Mouse (Mus musculus): Measurements from ENCODE around the gene Aqr.
"Not testable (repeated sequence)": the region's sequence is repeated elsewhere in the genome, so short reads cannot be mapped to it uniquely, and the experiment has no call there.

Aqr gene

DNA sequence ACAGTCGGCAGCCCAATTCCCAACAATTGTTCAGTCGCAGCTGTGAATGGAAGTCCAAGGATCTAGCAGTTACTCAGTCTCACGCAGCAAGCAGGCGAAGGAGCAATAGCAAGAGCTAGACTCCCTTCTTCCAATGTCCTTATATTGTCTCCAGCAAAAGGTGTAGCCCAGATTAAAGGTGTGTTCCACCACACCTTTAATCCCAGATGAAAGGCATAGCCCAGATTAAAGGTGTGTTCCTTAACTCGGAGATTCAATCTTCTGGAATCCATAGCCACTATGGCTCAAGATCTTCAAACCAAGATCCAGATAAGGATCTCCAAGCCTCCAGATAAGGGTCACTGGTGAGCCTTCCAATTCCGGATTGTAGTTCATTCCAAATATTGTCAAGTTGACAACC is at the start of gene Aqr:
Aqr (minus strand) TSS at position 101 of the 400 bp plus-strand sequence.
- not testable (repeated sequence) for TF ChIP-seq GATA4 (IDR thresholded peaks at IDR 0.05; ENCODE audit: insufficient replicate concordance, low read length)

DNA sequence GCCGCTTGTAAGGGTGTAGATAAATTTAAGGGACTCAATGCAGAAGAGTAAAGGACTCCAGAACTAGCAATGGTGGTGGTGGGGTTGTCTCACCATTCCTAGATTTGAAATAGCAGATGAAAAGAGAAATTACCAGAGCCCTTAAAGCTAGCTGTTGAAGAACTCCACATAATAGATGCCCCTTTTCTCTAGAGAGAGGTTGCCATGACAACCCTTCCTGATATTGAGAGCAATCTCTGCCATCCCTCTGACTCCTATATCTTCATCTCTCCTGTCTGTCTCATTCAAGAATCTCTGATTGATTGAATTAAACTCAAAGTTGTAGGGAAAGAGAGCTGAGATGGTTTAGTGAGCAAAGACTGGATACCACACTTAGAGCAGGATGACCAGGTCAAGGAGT is 49.7 kb upstream of the Aqr start:
- TF ChIP-seq GATA4 (IDR thresholded peaks at IDR 0.05; ENCODE audit: insufficient replicate concordance, low read length) = no peak

DNA sequence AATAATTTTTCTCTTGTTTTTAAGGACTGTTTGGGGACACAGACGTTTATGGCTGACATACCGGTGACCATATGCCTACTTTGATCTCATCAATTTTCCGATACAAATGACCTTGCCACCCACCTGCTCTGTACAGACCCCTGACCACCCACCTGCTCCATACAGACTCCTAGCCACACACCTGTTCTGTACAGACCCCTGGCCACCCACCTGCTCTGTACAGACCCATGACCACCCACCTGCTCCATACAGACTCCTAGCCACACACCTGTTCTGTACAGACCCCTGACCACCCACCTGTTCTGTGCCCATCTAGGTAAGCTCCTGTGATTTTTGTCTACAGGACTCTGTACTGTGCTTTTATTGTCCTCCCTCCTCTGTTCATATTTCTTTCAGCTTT is 48.8 kb upstream of the Aqr start:
- TF ChIP-seq GATA4 (IDR thresholded peaks at IDR 0.05; ENCODE audit: insufficient replicate concordance, low read length) = no peak

DNA sequence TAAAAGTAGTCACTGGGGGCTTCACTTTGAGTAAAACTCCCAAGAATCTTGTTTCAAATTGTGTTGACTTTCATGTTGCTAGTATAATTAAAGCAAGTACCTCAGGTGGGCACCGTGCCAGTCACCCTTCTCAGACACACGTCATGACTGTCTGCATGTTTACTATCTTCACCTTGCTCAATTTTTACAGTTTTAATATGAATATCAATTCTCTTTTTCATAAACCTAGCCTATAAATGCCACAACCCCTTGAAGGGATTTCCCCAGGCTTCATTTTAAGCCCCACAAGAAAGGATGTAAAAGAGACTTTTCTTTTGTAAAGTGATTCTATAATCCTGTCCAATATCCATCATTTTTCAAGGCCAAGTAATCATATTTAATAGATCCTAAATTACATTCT is 44.4 kb upstream of the Aqr start:
- no peak for TF ChIP-seq GATA4 (IDR thresholded peaks at IDR 0.05; ENCODE audit: insufficient replicate concordance, low read length)

DNA sequence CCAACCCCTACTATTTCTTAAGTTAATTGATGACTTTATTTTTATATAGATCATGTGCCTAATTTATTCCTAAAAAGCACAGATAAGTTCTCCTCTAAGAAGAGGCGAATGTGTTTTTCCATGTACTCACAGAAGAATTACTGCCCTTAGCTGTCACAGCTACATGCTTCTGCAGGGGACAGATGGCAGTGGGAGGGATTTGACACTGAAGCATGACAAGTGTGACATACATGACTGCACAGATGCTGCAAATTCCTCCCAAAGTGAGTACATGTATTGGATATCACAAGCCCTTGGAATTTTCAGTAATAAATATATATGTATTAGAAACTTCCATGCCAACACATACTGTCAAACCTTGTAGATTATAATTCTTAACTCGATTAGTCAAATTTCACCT is 41.8 kb upstream of the Aqr start:
- TF ChIP-seq GATA4 (IDR thresholded peaks at IDR 0.05; ENCODE audit: insufficient replicate concordance, low read length) = no peak

DNA sequence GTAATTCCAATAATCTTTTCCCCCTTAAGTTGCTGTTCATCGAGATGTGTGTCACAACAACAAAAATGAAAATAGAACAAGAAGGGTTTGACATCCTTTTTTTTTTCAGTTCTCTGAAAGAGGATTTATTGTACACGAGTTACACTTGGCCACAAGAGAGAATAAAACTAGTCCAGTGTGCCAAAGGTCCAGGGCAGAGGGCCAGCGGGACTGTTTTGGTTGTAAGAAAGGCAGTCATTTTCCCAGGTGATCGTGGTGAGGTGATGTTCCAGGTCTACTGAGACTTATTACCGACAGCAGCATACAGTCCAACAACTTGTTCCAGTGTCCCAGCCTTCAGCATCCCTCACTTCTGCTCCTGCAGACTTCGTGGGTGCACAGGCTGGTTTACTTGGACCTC is 18.2 kb upstream of the Aqr start:
- no peak for TF ChIP-seq GATA4 (IDR thresholded peaks at IDR 0.05; ENCODE audit: insufficient replicate concordance, low read length)

DNA sequence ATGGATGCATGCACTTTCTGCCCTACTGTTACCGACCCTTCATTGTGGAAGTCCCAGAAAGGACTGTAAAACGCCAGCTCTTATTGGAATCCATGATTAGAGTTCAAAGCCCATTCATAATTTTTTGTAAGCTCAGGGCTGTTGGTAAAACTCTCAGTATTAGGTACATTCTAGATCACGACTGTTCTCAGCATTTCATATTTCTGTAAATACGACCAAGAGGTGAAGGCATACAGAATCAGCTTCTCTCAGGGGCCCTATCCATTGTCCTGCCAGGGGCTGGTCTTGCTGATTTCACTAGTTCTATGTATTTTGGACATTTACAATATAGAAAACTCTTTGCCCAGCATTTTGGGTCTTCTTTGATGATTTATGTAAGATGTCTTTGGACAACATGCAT is 14.8 kb upstream of the Aqr start:
- no peak for TF ChIP-seq GATA4 (IDR thresholded peaks at IDR 0.05; ENCODE audit: insufficient replicate concordance, low read length)

DNA sequence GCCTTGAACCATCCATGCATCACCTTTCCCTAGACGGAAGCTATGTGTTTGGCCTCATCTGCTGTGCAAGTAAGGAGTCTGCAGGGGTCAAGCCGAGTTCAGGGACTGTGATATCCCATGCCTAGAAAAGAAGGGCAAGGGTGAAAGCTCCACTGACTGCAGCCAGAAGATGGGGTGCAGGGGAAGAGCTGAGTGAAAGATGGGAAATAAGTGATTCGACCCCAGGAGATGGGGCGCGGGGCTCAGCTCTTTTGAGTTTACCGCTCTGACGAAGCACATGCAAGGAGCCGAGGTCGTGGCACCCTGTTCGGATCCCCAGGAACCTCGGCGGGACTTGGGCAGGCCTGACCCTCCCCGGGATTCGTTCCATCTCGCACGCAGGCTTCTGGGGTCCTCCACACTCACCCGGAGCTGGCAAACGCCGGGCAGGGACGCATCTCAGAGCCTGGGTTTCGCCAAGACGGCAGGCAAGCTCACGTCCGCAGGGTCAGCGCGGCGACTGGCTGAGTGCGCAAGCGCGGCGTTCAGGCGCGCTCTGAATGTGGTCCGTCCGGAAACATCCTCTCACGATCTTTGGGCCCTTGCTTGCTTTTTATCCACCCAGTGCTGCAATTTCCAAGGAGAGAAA is 14.2 kb upstream of the Aqr start, which contains the start of gene Zfp770:
Zfp770 (minus strand) TSS at position 538 of the 628 bp plus-strand sequence.
- no peak; the same call in 1 of the 2 replicates for TF ChIP-seq GATA4 (IDR thresholded peaks at IDR 0.05; ENCODE audit: insufficient replicate concordance, low read length)

DNA sequence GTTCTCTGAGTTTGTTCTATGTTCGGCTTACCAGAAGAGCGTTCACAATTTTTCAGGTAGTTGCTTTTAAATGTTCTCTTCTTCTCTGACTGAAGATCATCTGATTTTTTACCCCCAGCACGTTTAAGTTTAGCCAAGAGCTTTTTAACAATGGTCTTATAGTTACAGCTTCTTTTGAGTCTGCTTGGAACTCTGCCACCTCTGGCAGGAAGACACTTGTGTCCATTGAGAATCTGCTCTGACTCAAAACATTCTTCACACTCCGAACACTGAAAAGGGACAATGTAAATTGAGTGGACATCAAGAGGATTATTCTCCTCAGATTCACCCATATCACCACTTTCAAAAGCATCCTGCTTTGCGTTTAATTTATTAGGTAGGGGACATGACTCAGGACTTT is 9.6 kb upstream of the Aqr start:
- no peak for TF ChIP-seq GATA4 (IDR thresholded peaks at IDR 0.05; ENCODE audit: insufficient replicate concordance, low read length)

DNA sequence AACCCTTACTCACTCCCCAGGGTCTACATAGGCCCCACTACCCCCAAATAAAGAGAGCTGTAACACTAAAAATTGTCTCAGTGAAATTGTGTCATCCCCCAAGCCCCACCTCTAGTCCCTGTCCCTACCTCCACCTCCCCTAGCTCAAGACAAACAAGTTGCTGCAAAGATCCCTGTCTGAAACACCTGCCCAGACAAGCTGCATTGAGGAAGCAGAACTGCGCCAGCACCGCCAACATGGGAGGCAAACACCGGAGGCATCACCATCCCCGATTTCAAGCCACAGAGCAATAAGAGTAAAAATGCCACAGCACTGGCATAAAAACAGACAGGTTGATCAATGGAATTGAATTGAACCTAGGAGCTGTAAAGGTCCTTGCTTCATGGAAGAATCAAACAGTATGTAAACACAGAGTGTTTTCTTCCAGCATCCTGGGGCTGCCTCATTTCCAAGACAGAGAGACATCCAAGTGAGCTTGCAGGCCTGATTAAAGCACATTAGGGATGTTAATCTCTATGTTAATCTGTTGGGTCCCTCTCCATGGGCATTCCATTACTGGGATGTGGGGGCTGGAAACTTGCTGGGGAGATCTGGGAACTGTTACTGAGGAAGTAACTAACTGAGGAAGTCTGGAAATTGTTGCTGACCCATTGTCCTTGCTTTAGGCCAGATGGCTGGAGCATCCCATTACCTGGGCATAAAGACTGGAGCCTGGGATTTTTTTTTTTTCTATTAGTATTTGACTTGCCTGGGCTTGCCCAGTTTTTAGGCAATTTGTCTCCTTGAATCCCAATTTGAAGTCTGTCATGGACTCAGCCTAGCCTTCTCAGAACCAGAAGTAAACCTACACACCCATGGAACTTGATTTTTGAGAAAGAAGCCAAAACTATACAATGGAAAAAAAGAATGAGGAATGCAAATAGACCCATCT is 8.8 kb downstream of the Aqr start:
- TF ChIP-seq GATA4 (IDR thresholded peaks at IDR 0.05; ENCODE audit: insufficient replicate concordance, low read length) = no peak

DNA sequence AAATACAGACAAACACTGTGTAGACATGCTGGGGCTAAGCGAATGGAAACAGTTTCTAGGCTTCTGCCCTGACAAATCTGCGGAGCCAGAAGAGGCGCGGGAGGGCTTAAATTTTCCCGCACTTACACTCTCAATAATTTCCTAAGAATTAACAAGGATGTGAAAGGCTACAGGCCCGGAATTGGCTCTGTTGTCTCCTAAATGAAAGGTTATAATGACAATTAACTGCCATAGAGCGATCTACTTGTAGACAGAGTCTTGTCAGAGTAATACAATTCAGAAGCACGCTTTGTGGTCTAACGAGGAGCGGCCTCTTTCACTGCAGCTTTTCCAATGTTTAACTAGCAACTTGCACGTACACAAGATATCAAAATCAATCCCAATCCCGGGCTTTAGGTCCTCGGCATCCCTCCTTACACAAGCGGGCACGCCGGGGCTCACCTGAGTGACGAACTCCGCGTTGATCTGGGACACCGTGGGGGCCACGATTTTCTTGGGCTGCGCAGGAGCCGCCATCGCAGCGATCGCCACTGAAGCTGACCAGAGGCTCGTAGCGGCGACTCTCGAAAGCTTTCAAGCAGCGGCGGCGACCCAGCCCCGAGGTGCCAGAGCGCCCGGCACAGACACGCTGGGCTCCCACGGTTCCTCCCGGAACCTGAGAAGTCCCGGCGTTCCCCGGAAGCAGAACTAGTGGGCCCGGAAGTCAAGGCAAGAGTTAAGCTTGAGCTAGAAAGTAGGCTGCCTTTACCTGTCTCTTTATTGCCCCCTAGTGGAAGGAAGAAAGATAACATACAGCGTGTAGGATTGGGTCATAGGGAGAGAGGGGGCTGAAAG is 12.0 kb downstream of the Aqr start:
- peak; percentile 42; the same call in 1 of the 2 replicates for TF ChIP-seq GATA4 (IDR thresholded peaks at IDR 0.05; ENCODE audit: insufficient replicate concordance, low read length)

DNA sequence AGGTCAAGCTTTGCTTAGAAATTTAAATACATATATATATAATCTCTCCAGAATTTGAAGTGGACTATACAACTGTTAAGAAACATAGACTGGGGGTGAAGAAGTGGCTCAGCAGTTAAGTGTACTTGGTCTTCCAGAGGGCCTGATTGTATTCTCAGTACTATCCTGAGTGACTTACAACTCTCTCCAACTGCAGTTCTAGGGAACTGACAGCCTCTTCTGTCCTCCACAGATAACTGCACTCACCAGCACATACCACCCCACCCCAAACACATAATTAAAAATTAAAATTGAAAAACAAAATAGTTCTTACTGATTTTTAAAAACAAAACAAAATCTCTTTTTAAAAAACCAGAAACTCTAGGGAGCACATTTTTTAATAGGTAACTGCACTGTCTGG is 13.6 kb downstream of the Aqr start:
- no peak for TF ChIP-seq GATA4 (IDR thresholded peaks at IDR 0.05; ENCODE audit: insufficient replicate concordance, low read length)

DNA sequence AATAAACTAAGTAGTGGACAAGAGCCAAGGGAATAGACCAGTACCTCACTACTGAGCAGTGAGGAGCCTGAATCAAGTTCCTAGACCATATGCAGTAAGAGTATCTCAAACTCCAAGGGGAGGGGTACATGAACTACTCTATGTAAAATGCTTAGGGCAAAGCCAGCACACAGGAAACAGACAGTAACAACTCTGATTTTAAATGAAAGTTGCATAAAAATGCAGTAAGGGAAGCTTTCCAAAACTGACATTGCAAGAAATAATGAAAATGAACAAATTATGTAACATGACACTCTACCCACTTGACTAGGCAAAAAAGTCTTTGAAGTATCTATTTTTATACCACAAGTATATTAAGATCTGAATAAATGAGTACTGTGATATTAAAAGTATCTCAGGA is 19.0 kb downstream of the Aqr start:
- no peak for TF ChIP-seq GATA4 (IDR thresholded peaks at IDR 0.05; ENCODE audit: insufficient replicate concordance, low read length)

DNA sequence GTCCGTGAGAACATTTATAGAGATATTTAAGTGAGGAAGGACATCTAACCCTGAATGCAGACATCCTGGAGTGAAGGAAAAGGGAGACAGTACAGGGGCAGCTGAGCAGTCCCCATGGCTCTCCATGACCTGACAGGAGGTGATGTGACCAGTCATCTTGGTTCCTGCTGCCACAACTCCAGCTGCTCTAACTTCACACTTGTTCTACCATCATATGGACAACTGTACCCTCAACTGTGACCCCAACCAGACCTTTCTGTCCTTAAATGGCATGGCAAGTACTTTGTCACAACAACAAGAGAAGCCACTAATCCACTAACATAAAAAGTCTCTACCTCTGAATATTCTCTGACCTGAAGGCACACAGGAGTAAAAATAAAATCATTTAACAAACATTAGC is 24.8 kb downstream of the Aqr start:
- TF ChIP-seq GATA4 (IDR thresholded peaks at IDR 0.05; ENCODE audit: insufficient replicate concordance, low read length) = no peak

DNA sequence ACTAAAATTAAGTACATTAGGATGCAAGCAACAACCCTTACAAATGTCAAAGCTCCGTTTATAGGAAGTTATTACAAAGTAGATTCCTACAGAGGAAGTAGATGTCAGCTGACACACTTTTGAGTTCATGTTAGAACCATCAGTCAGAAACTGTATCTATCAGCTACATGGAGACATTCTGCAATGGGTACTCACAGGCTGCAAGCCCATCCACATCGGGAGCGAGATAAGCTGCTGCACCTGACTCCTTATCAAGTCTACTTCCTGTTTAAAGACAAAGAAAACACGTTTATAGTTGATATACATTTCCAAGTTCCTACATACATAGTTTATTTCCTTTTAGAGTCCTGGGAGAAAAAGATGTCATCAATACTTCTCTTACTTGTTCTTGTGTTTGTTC is 29.5 kb downstream of the Aqr start:
- no peak for TF ChIP-seq GATA4 (IDR thresholded peaks at IDR 0.05; ENCODE audit: insufficient replicate concordance, low read length)

All from liver, adult (tissue).